Mouse (Mus musculus) liver, adult 2 months (tissue): ENCODE measurements around the gene AA986860.

Source experiments
- CTCF ChIP-seq: fragments of 200-500 bp; IDR thresholded peaks from 2 replicates; pipeline ENCODE4 v1.5.1; 2011; ENCODE audit warnings: low read depth, low read length, control low read depth
- POLR2A ChIP-seq: fragments of 200-500 bp; IDR thresholded peaks from 2 replicates; pipeline ENCODE4 v1.6.1; 2011; ENCODE audit warnings: low read length, control low read depth; ENCODE audit not compliant: insufficient read depth; ENCODE audit errors: extremely low read depth

- TF ChIP-seq POLR2A (no peak), CTCF (no peak)
Measured at GRCm38 (mm10) chr1:130729153-130729552, 2.6 kb upstream of the AA986860 start, which contains the start of gene Pfkfb2.
